Mouse (Mus musculus): ENCODE results near the gene Rrp15. TPM values are rescaled to one million over a fixed set of nuclear protein-coding genes. Genes with fewer than 3 reads are reported as not detected.
"Not testable (repeated sequence)": the region's sequence is repeated elsewhere in the genome, so short reads cannot be mapped to it uniquely, and the experiment has no call there.

Rrp15 gene
- polyA plus RNA-seq, 1 experiment from 2014 or later: 21.9 TPM

GRCm38 (mm10) chr1:186763451-186763850, 14.3 kb upstream of the Rrp15 start:
- not testable (repeated sequence) for H3K27me3 ChIP-seq (ENCODE audit: control insufficient read depth, insufficient read depth, low read depth, low read length); H3K36me3 ChIP-seq (ENCODE audit: control insufficient read depth, insufficient read depth); H3K4me2 ChIP-seq (ENCODE audit: low read depth, low read length); H3K4me1 ChIP-seq (ENCODE audit: control insufficient read depth, low read depth, low read length); H3K27ac ChIP-seq (ENCODE audit: low read length); ATAC-seq (ENCODE audit: low read depth); H3K9me3 ChIP-seq (replicated peaks; ENCODE audit: control insufficient read depth, low read length); H3K4me3 ChIP-seq (ENCODE audit: low read depth, low read length); H3K9ac ChIP-seq (ENCODE audit: low read depth, low read length)
- WGBS (ENCODE audit: insufficient replicate concordance): 48% methylated on average over 6 of the region's 6 CpGs

DNA sequence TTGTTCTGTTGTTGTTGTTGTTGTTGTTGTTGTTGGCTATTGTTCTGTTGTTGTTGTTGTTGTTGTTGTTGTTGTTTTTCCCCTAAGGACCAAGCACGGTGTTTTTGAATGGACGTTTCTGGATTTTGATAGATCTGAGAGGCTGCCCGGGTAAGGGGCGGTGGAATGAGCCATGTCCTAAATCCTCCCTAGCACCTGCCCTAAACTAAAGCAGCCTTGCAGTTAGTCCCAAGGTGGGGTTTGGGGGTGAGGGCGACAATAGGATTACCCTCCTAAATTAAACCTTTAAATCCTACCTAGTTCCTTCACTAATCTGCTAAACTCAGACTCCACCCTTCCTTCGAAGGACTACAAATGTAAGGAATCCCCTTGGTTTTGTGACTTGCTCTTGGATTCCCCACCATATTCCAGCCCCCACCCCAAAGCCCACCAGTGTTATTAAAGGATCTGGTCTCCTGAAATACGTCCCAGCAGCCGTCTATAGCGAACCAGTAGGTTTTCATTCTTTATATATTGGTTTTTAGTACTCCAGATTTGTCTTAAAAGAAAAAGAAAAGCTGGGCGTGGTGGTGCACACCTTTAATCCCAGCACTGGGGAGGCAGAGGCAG, 621 bp upstream of the Rrp15 start:
- Histone ChIP-seq H3K27ac (ENCODE audit: low read length) (peak overlapping the region; percentile 65; the same call in 1 of the 2 replicates), H3K4me2 (ENCODE audit: low read depth, low read length) (peak overlapping the region; percentile 77), H3K9me3 (replicated peaks; ENCODE audit: control insufficient read depth, low read length) (no peaks in the 10 kb centered on the region), H3K9ac (ENCODE audit: low read depth, low read length) (peak overlapping the region; percentile 78), H3K27me3 (ENCODE audit: control insufficient read depth, insufficient read depth, low read depth, low read length) (no peaks in the 10 kb centered on the region), H3K4me1 (ENCODE audit: control insufficient read depth, low read depth, low read length) (peaks cover 12% of the 10 kb centered on the region), H3K4me3 (ENCODE audit: low read depth, low read length) (peak overlapping the region; percentile 76), H3K36me3 (ENCODE audit: control insufficient read depth, insufficient read depth) (no peaks in the 10 kb centered on the region)
- WGBS (ENCODE audit: insufficient replicate concordance): 31% methylated on average over 10 of the region's 10 CpGs
- ATAC-seq (ENCODE audit: low read depth): no peak

GRCm38 (mm10) chr1:186739828-186740227, 9.3 kb downstream of the Rrp15 start:
- H3K4me3 ChIP-seq (ENCODE audit: low read depth, low read length): no peak overlapping the region
- no peaks in the 10 kb centered on the region; the same call in 1 of the 2 replicates for H3K36me3 ChIP-seq (ENCODE audit: control insufficient read depth, insufficient read depth)
- H3K9me3 ChIP-seq (replicated peaks; ENCODE audit: control insufficient read depth, low read length): no peaks in the 10 kb centered on the region
- H3K4me1 ChIP-seq (ENCODE audit: control insufficient read depth, low read depth, low read length): no peaks in the 10 kb centered on the region
- 76% methylated on average over 7 of the region's 7 CpGs for WGBS (ENCODE audit: insufficient replicate concordance)
- H3K4me2 ChIP-seq (ENCODE audit: low read depth, low read length): no peak overlapping the region
- no peaks in the 10 kb centered on the region for H3K27me3 ChIP-seq (ENCODE audit: control insufficient read depth, insufficient read depth, low read depth, low read length)
- H3K9ac ChIP-seq (ENCODE audit: low read depth, low read length): no peak overlapping the region
- ATAC-seq (ENCODE audit: low read depth): no peak
- H3K27ac ChIP-seq (ENCODE audit: low read length): no peak overlapping the region

DNA sequence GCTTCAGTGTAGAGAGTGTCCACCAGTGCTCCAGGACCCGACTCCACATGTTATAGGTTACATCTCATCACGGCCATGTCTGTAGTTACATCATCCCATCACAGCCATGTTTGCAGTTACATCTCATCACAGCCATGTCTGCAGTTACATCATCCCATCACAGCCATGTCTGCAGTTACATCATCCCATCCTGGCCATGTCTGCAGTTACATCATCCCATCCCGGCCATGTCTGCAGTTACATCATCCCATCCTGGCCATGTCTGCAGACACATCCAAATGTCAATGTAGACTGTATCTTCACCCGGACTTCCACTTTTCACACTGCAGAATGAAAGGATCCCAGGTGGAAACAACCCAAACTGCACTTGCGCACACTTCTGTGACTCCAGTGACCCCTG, 13.6 kb downstream of the Rrp15 start:
- H3K27me3 ChIP-seq (ENCODE audit: control insufficient read depth, insufficient read depth, low read depth, low read length): no peaks in the 10 kb centered on the region
- no peak overlapping the region for H3K4me2 ChIP-seq (ENCODE audit: low read depth, low read length)
- no peak overlapping the region for H3K4me3 ChIP-seq (ENCODE audit: low read depth, low read length)
- no peak overlapping the region for H3K27ac ChIP-seq (ENCODE audit: low read length)
- no peaks in the 10 kb centered on the region; the same call in 1 of the 2 replicates for H3K36me3 ChIP-seq (ENCODE audit: control insufficient read depth, insufficient read depth)
- WGBS (ENCODE audit: insufficient replicate concordance): 68% methylated on average over 5 of the region's 5 CpGs
- no peak overlapping the region for H3K9ac ChIP-seq (ENCODE audit: low read depth, low read length)
- no peaks in the 10 kb centered on the region for H3K9me3 ChIP-seq (replicated peaks; ENCODE audit: control insufficient read depth, low read length)
- no peak for ATAC-seq (ENCODE audit: low read depth)
- H3K4me1 ChIP-seq (ENCODE audit: control insufficient read depth, low read depth, low read length): no peaks in the 10 kb centered on the region

GRCm38 (mm10) chr1:186733052-186733451, 16.1 kb downstream of the Rrp15 start:
- 76% methylated on average over 8 of the region's 8 CpGs for WGBS (ENCODE audit: insufficient replicate concordance)
- H3K27ac ChIP-seq (ENCODE audit: low read length): no peak overlapping the region
- no peaks in the 10 kb centered on the region for H3K4me1 ChIP-seq (ENCODE audit: control insufficient read depth, low read depth, low read length)
- H3K9me3 ChIP-seq (replicated peaks; ENCODE audit: control insufficient read depth, low read length): no peaks in the 10 kb centered on the region
- H3K4me3 ChIP-seq (ENCODE audit: low read depth, low read length): no peak overlapping the region
- H3K36me3 ChIP-seq (ENCODE audit: control insufficient read depth, insufficient read depth): no peaks in the 10 kb centered on the region; the same call in 1 of the 2 replicates
- no peak for ATAC-seq (ENCODE audit: low read depth)
- H3K9ac ChIP-seq (ENCODE audit: low read depth, low read length): no peak overlapping the region
- no peaks in the 10 kb centered on the region for H3K27me3 ChIP-seq (ENCODE audit: control insufficient read depth, insufficient read depth, low read depth, low read length)
- no peak overlapping the region for H3K4me2 ChIP-seq (ENCODE audit: low read depth, low read length)

DNA sequence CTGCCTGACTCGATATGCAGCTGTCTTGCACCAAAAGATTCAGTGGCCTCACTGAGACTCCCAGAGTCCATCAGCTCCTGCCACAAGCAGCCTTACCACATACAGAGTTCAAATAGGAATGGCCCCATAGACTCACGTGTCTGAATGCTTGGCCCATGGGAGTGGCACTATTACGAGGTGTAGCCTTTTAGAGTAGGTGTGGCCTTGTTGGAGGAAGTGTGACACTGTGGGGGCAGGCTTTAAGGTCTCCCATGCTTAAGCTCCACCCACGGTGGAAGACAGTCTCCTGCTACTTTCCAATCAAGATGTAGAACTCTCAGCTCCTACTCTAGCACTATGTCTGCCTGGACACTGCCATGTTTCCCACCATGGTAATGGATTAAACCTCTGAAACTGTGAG, 20.4 kb downstream of the Rrp15 start:
- ATAC-seq (ENCODE audit: low read depth): peak; percentile 53; the same call in 1 of the 2 replicates
- no peaks in the 10 kb centered on the region for H3K27me3 ChIP-seq (ENCODE audit: control insufficient read depth, insufficient read depth, low read depth, low read length)
- H3K4me2 ChIP-seq (ENCODE audit: low read depth, low read length): no peak overlapping the region
- WGBS (ENCODE audit: insufficient replicate concordance): 39% methylated on average over 4 of the region's 4 CpGs
- H3K36me3 ChIP-seq (ENCODE audit: control insufficient read depth, insufficient read depth): no peaks in the 10 kb centered on the region
- no peak overlapping the region for H3K27ac ChIP-seq (ENCODE audit: low read length)
- no peaks in the 10 kb centered on the region for H3K4me1 ChIP-seq (ENCODE audit: control insufficient read depth, low read depth, low read length)
- no peaks in the 10 kb centered on the region for H3K9me3 ChIP-seq (replicated peaks; ENCODE audit: control insufficient read depth, low read length)
- H3K9ac ChIP-seq (ENCODE audit: low read depth, low read length): no peak overlapping the region
- no peak overlapping the region for H3K4me3 ChIP-seq (ENCODE audit: low read depth, low read length)

DNA sequence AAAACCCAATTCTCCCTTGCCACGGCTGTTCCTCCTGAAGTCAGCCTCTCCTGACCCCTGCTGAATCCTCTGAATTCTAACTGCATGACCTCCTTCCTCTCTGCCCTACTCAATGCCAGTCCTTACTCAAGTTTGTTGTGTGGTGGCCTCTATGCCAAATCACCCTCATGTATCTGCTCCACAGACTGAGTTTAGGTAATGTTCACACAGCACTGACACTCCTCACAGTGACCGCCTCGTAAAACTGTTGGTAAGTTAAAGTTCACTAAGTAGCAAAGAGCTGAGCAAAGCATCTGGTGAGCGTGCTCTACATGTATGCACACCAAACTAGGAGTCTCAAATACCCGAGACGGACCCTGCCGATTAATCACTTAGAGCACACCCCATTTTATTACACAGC, 23.0 kb downstream of the Rrp15 start:
- Histone ChIP-seq H3K4me2 (ENCODE audit: low read depth, low read length) (no peak overlapping the region), H3K9me3 (replicated peaks; ENCODE audit: control insufficient read depth, low read length) (no peaks in the 10 kb centered on the region), H3K36me3 (ENCODE audit: control insufficient read depth, insufficient read depth) (peaks cover 2% of the 10 kb centered on the region), H3K4me3 (ENCODE audit: low read depth, low read length) (no peak overlapping the region), H3K27ac (ENCODE audit: low read length) (no peak overlapping the region), H3K9ac (ENCODE audit: low read depth, low read length) (no peak overlapping the region), H3K27me3 (ENCODE audit: control insufficient read depth, insufficient read depth, low read depth, low read length) (no peaks in the 10 kb centered on the region), H3K4me1 (ENCODE audit: control insufficient read depth, low read depth, low read length) (no peaks in the 10 kb centered on the region)
- ATAC-seq (ENCODE audit: low read depth): no peak
- 79% methylated on average over 7 of the region's 7 CpGs for WGBS (ENCODE audit: insufficient replicate concordance)

- Histone ChIP-seq H3K4me3 (ENCODE audit: low read depth, low read length) (no peak overlapping the region), H3K9me3 (replicated peaks; ENCODE audit: control insufficient read depth, low read length) (no peaks in the 10 kb centered on the region), H3K36me3 (ENCODE audit: control insufficient read depth, insufficient read depth) (peaks cover 12% of the 10 kb centered on the region), H3K27ac (ENCODE audit: low read length) (no peak overlapping the region), H3K27me3 (ENCODE audit: control insufficient read depth, insufficient read depth, low read depth, low read length) (no peaks in the 10 kb centered on the region), H3K4me2 (ENCODE audit: low read depth, low read length) (no peak overlapping the region), H3K4me1 (ENCODE audit: control insufficient read depth, low read depth, low read length) (no peaks in the 10 kb centered on the region), H3K9ac (ENCODE audit: low read depth, low read length) (no peak overlapping the region)
- WGBS (ENCODE audit: insufficient replicate concordance): 74% methylated on average over 9 of the region's 9 CpGs
- ATAC-seq (ENCODE audit: low read depth): no peak
Measured at GRCm38 (mm10) chr1:186722299-186722698, 26.9 kb downstream of the Rrp15 start.

DNA sequence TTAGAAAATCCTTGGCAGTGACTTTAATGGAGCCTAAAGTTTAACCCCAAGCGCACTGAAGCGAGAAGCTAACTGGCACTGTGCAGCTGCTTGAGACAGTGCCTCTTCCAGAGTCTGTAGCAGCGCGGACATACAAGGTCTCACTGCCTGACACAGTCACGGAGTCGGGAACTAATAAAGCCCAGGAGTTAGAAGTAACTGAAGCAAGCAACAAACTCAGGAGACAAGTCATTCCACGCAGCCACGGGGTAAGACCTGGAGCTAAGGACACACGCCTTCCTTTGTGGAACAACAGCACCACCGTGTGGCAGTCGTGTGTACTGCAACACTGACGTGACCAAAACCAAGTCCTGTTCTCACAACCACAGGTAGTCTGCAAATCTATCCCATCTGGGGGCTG, 27.3 kb downstream of the Rrp15 start:
- no peaks in the 10 kb centered on the region for H3K9me3 ChIP-seq (replicated peaks; ENCODE audit: control insufficient read depth, low read length)
- H3K4me2 ChIP-seq (ENCODE audit: low read depth, low read length): no peak overlapping the region
- no peaks in the 10 kb centered on the region for H3K27me3 ChIP-seq (ENCODE audit: control insufficient read depth, insufficient read depth, low read depth, low read length)
- H3K27ac ChIP-seq (ENCODE audit: low read length): no peak overlapping the region
- 36% methylated on average over 12 of the region's 12 CpGs for WGBS (ENCODE audit: insufficient replicate concordance)
- H3K4me1 ChIP-seq (ENCODE audit: control insufficient read depth, low read depth, low read length): no peaks in the 10 kb centered on the region
- peak; percentile 45; the same call in 1 of the 2 replicates for ATAC-seq (ENCODE audit: low read depth)
- H3K9ac ChIP-seq (ENCODE audit: low read depth, low read length): no peak overlapping the region
- peaks cover 12% of the 10 kb centered on the region for H3K36me3 ChIP-seq (ENCODE audit: control insufficient read depth, insufficient read depth)
- no peak overlapping the region for H3K4me3 ChIP-seq (ENCODE audit: low read depth, low read length)
